Mouse (Mus musculus) gastrocnemius, postnatal 36 days (tissue): Measurements from ENCODE around the gene Gaa. TPM values are rescaled to one million over a fixed set of nuclear protein-coding genes. Genes with fewer than 3 reads are reported as not detected.
A peak's percentile ranks its signal among the peaks of the same experiment; 100 is the strongest.

Source experiments
- DNase-seq, 2 experiments: peaks; one replicate each; pipeline ENCODE4 v3.0.0; 2022
- intact Hi-C: fragments of 180-260 bp; cut with DNase I; formaldehyde crosslinking; loops from one replicate; pipeline ENCODE4 v1.15.1; 2025
- total RNA-seq, 2 experiments: library from RNA; stranded (reverse); gene quantifications; 2 replicates each; pipeline ENCODE4 v1.2.3; 2021

The Gaa gene
- total RNA-seq, 2 experiments from 2014 or later, result 122 to 134 TPM

GRCm38 (mm10) chr11:119299391-119300245 is 31.9 kb downstream of the Gaa start, which contains the start of gene Eif4a3:
Gene Eif4a3 (minus strand): TSS chr11:119300089.
- intact Hi-C loops, result loop anchor here (5.0 kb wide), 1 partner anchor 63 kb away; no protein-coding TSS in a partner anchor

GRCm38 (mm10) chr11:119300246-119300935 is 32.7 kb downstream of the Gaa start:
- intact Hi-C loops, result loop anchor here (5.0 kb wide), 1 partner anchor 62 kb away; no protein-coding TSS in a partner anchor
- DNase-seq, result no peak

More at GRCm38 (mm10) chr11:119299391-119300245, 31.9 kb downstream of the Gaa start, which contains the start of gene Eif4a3:
- peak; percentile 93 to 95 for DNase-seq

GRCm38 (mm10) chr11:119300986-119301385 is 33.3 kb downstream of the Gaa start:
- intact Hi-C loops, result loop anchor here (5.0 kb wide), 1 partner anchor 61 kb away; no protein-coding TSS in a partner anchor

GRCm38 (mm10) chr11:119304904-119305712 is 37.4 kb downstream of the Gaa start:
- peak in 1 of 2 experiments; percentile 25 for DNase-seq
- intact Hi-C loops, result loop anchor here (5.0 kb wide), 1 partner anchor 57 kb away; no protein-coding TSS in a partner anchor

More at GRCm38 (mm10) chr11:119300986-119301385, 33.3 kb downstream of the Gaa start:
- DNase-seq, result no peak

- no peak for DNase-seq
- intact Hi-C loops, result no loop called here
Measured at GRCm38 (mm10) chr11:119306762-119307657, 39.3 kb downstream of the Gaa start.

- no peak for DNase-seq
- intact Hi-C loops, result no loop called here
Measured at GRCm38 (mm10) chr11:119307658-119307867, 39.9 kb downstream of the Gaa start, which contains the start of gene Card14. Gene Card14 (plus strand): TSS chr11:119307768.

GRCm38 (mm10) chr11:119307916-119308315 is 40.2 kb downstream of the Gaa start:
- no peak for DNase-seq
- intact Hi-C loops, result no loop called here

- no peak for DNase-seq
Measured at GRCm38 (mm10) chr11:119310621-119311020, 42.9 kb downstream of the Gaa start.

GRCm38 (mm10) chr11:119314252-119314936 is 46.7 kb downstream of the Gaa start:
- intact Hi-C loops, result no loop called here

More at GRCm38 (mm10) chr11:119310621-119311020, 42.9 kb downstream of the Gaa start:
- intact Hi-C loops, result no loop called here

GRCm38 (mm10) chr11:119316720-119317119 is 49.0 kb downstream of the Gaa start:
- intact Hi-C loops, result no loop called here
- DNase-seq, result peak in 1 of 2 experiments; percentile 48

More at GRCm38 (mm10) chr11:119314252-119314936, 46.7 kb downstream of the Gaa start:
- DNase-seq, result no peak

GRCm38 (mm10) chr11:119322521-119322920 is 54.8 kb downstream of the Gaa start:
- DNase-seq, result no peak
- intact Hi-C loops, result no loop called here

GRCm38 (mm10) chr11:119325068-119325467 is 57.4 kb downstream of the Gaa start:
- intact Hi-C loops, result no loop called here
- no peak for DNase-seq

GRCm38 (mm10) chr11:119330592-119330991 is 62.9 kb downstream of the Gaa start:
- no peak for DNase-seq
- intact Hi-C loops, result no loop called here

GRCm38 (mm10) chr11:119331970-119332369 is 64.3 kb downstream of the Gaa start:
- no peak for DNase-seq
- intact Hi-C loops, result no loop called here

Other genes starting within 250 kb of the Gaa start
- 1 to 10 TPM in 1 of 2 experiments, under 1 TPM in 1; 0.79 to 1.1 TPM for gene Cbx2, start 244.9 kb upstream of the Gaa start, total RNA-seq
- gene Cbx8, start 226.9 kb upstream of the Gaa start, total RNA-seq, result 1 to 10 TPM; 1.5 to 1.9 TPM
- 1 to 10 TPM; 1.6 to 3.0 TPM for gene Cbx4, start 181.7 kb upstream of the Gaa start, total RNA-seq
- gene Tbc1d16, start 39.4 kb upstream of the Gaa start, total RNA-seq, result 10 to 100 TPM; 19.2 to 23.2 TPM
- not detected for gene Ccdc40, start 39.3 kb upstream of the Gaa start, total RNA-seq
- gene Eif4a3, start 32.2 kb downstream of the Gaa start, total RNA-seq, result 10 to 100 TPM; 30.0 to 35.2 TPM
- gene Card14, start 39.9 kb downstream of the Gaa start, total RNA-seq, result under 1 TPM; 0.31 to 0.62 TPM
- gene Sgsh, start 87.6 kb downstream of the Gaa start, total RNA-seq, result 1 to 10 TPM; 2.9 to 3.6 TPM
- 1 to 10 TPM; 3.0 to 3.2 TPM for gene Slc26a11, start 87.7 kb downstream of the Gaa start, total RNA-seq
- 1 to 10 TPM; 4.6 to 4.9 TPM for gene Rnf213, start 125.2 kb downstream of the Gaa start, total RNA-seq
- 1 to 10 TPM; 3.8 to 3.9 TPM for gene Endov, start 223.5 kb downstream of the Gaa start, total RNA-seq